Mouse (Mus musculus): ENCODE results near the gene Kmt2d.

- no peak for TF ChIP-seq GATA1 (IDR thresholded peaks at IDR 0.05; ENCODE audit: borderline replicate concordance, low read length)
- no peak for TF ChIP-seq FLI1 (IDR thresholded peaks at IDR 0.05; ENCODE audit: low read length)
Measured at GRCm38 (mm10) chr15:98833281-98833680, 37.7 kb downstream of the Kmt2d start.

Data from megakaryocyte, embryonic 14.5 days (primary cell).